Mouse (Mus musculus): ENCODE data around the gene Cd180.

DNA sequence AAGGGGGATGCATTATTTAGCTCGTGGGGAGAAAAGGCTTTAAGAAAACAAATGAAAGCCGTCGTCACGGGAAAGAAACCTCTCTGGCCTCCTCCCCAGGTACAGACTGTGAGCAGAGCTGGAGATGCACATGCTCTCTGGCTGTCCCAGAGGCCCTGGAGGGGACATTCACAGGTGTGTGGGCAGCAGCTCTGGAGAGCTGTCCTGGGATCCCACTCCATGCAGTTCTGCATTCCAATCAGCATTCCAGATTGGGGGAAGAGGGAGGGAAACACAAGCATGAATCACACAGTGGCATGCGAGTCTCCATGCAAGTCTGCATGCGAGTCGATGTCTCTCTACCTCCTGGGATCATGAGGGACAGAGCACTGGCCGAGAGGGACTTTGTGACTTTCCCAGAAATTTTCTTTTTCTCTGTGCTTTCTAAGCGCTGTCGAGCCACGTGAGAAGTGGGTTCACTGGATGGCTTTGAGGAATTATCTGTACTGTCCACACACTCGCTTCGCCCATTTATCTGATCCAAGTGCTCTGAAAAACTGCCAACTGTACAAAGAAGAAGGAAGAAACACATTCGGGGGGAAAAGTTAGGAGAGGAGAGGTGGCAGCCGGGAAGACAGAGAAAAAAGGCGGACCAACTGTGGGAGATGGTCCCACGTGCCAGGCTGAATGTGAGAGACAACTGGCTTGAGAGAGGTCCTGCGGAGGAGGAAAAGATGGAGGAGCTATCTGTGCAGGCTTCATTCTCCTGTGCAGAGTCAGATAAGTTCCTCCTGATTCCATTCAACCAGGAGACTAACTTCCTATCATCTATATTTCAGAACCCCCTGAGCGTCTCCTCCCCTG is 60.6 kb downstream of the Cd180 start:
- TF ChIP-seq POLR2A (IDR thresholded peaks at IDR 0.05; ENCODE audit: borderline replicate concordance, extremely low read depth, low read depth, low read length) (no peak), CTCF (IDR thresholded peaks at IDR 0.05; ENCODE audit: insufficient read depth, low read length) (no peak)
